Mouse (Mus musculus) hindlimb bud, embryonic 11.5 days (tissue): ENCODE measurements at regions not wholly inside any gene's neighbourhood (a gene's known extent, or its start where the extent isn't known, plus 50 kb on each side); places are given as distances from the start of the nearest gene placed in this dataset.

ENCODE experiments used
- DNase-seq: peaks from one replicate; pipeline ENCODE4 v3.0.0-alpha.2; 2012; ENCODE audit warnings: low read depth, low spot score; ENCODE audit errors: extremely low spot score

GRCm38 (mm10) chr7:71491128-71491527 is 139.8 kb upstream of the Gm10295 start:
- DNase-seq: no peak

GRCm38 (mm10) chr7:71488016-71488650 is 136.8 kb upstream of the Gm10295 start:
- DNase-seq: no peak

- no peak for DNase-seq
These were observed 124.1 kb upstream of the Gm10295 start for GRCm38 (mm10) chr7:71475383-71475782.

- no peak for DNase-seq
These were observed 121.3 kb upstream of the Gm10295 start for GRCm38 (mm10) chr7:71472384-71473141.

- peak; percentile 37 for DNase-seq
These were observed 120.5 kb upstream of the Gm10295 start for GRCm38 (mm10) chr7:71471658-71472383.

- DNase-seq: no peak
These were observed 120.0 kb upstream of the Gm10295 start for GRCm38 (mm10) chr7:71471319-71471657.

- DNase-seq: no peak
These were observed 119.1 kb upstream of the Gm10295 start for GRCm38 (mm10) chr7:71470418-71470817.

GRCm38 (mm10) chr7:71469951-71470350 is 118.7 kb upstream of the Gm10295 start:
- DNase-seq: no peak

- no peak for DNase-seq
These were observed 116.3 kb upstream of the Gm10295 start for GRCm38 (mm10) chr7:71467436-71468127.

GRCm38 (mm10) chr7:71464127-71464526 is 112.8 kb upstream of the Gm10295 start:
- no peak for DNase-seq

- DNase-seq: no peak
These were observed 112.3 kb upstream of the Gm10295 start for GRCm38 (mm10) chr7:71463565-71463964.

GRCm38 (mm10) chr7:71459805-71460204 is 108.5 kb upstream of the Gm10295 start:
- DNase-seq: no peak

- no peak for DNase-seq
These were observed 106.9 kb upstream of the Gm10295 start for GRCm38 (mm10) chr7:71458104-71458754.

GRCm38 (mm10) chr7:71457409-71458103 is 106.3 kb upstream of the Gm10295 start:
- DNase-seq: no peak

GRCm38 (mm10) chr7:71456421-71456820 is 105.1 kb upstream of the Gm10295 start:
- no peak for DNase-seq

- DNase-seq: no peak
These were observed 89.3 kb upstream of the Gm10295 start for GRCm38 (mm10) chr7:71440330-71441240.

- no peak for DNase-seq
These were observed 74.7 kb upstream of the Gm10295 start for GRCm38 (mm10) chr7:71425982-71426381.

GRCm38 (mm10) chr7:71419261-71419660 is 68.0 kb upstream of the Gm10295 start:
- DNase-seq: no peak

GRCm38 (mm10) chr7:71418856-71419255 is 67.6 kb upstream of the Gm10295 start:
- no peak for DNase-seq
